Comparison of ENCODE assay signal across 9 mouse cellular contexts in genomic region chr8:125568851-125569532, GRCm38 (mm10). TPM values are rescaled to one million over a fixed set of nuclear protein-coding genes. Genes with fewer than 3 reads are reported as not detected.
DNase-seq lines count a peak whose midpoint lies in the region; ATAC-seq and TF ChIP-seq lines count a peak whose summit lies in the region.
"Had no signal": no experiment of that assay in that cellular context is flagged by ENCODE, and none has a peak within 500 bp of the region (broad histone marks: within the 10 kb centered on the region; RNA-seq: fewer than 3 reads in every experiment).

No protein-coding gene starts in this region.

- H3K4me1 ChIP-seq in erythroblast, embryonic 14.5 days (ENCODE audit: control insufficient read depth): peaks cover 19% of the 10 kb centered on the region
- peaks cover 5% of the 10 kb centered on the region; the same call in 1 of the 2 replicates for H3K4me1 ChIP-seq in cerebellum, adult 2 months (ENCODE audit: control insufficient read depth, insufficient read depth, low read length)
- peaks cover 9% of the 10 kb centered on the region; the same call in 1 of the 2 replicates for H3K4me1 ChIP-seq in hindbrain, postnatal 0 days (ENCODE audit: insufficient read depth, low read length)

- no peak for ATAC-seq in erythroblast, adult 5-6 weeks (replicated peaks; ENCODE audit: low FRiP score, poor library complexity, severe bottlenecking)
- no peak; the same call in 1 of the 2 replicates for ATAC-seq in hindbrain, postnatal 0 days
- ATAC-seq in megakaryocyte, adult 5-6 weeks (ENCODE audit: poor library complexity, severe bottlenecking): 0 out of 2 replicates have a peak, but pooled peaks have one; percentile 11

- TF ChIP-seq POLR2A in cerebellum, adult 2 months (IDR thresholded peaks at IDR 0.05; ENCODE audit: borderline replicate concordance, insufficient read depth, low read length): no peak; the same call in 1 of the 2 replicates

- peak overlapping the region; percentile 62 for H3K27ac ChIP-seq in cerebellum, adult 2 months (ENCODE audit: insufficient read depth, low read length)
- peak overlapping the region; percentile 80 for H3K27ac ChIP-seq in hindbrain, postnatal 0 days

- H3K9ac ChIP-seq in hindbrain, postnatal 0 days (replicated peaks; ENCODE audit: low read length): peak overlapping the region; percentile 84

- under 1% methylated on average over 39 of the region's 39 CpGs for WGBS in cerebellum, adult 2 months
- under 1% methylated on average over 39 of the region's 39 CpGs for WGBS in hindbrain, postnatal 0 days

- TF ChIP-seq CTCF in cerebellum, adult 2 months (IDR thresholded peaks at IDR 0.05; ENCODE audit: borderline replicate concordance, insufficient read depth, low read depth, low read length): peak; percentile 36; the same call in 1 of the 2 replicates
- TF ChIP-seq CTCF in hindbrain, postnatal 0 days (IDR thresholded peaks at IDR 0.05; ENCODE audit: low read depth): peak; percentile 70

- peaks cover 45% of the 10 kb centered on the region for H3K27me3 ChIP-seq in erythroblast, embryonic 14.5 days (ENCODE audit: control insufficient read depth)
- no peaks in the 10 kb centered on the region for H3K27me3 ChIP-seq in cerebellum, adult 2 months (ENCODE audit: control insufficient read depth, insufficient read depth, low read length)
- no peaks in the 10 kb centered on the region for H3K27me3 ChIP-seq in hindbrain, postnatal 0 days (ENCODE audit: insufficient read depth, low read length)

- intact Hi-C loops in left cerebral cortex, postnatal 10 days (cut with DNase I): loop anchor here (5.0 to 10.0 kb wide), 6 partner anchors 92 to 494 kb away; no protein-coding TSS in a partner anchor

- H3K36me3 ChIP-seq in erythroblast, embryonic 14.5 days (ENCODE audit: control insufficient read depth): no peaks in the 10 kb centered on the region
- H3K36me3 ChIP-seq in hindbrain, postnatal 0 days (ENCODE audit: insufficient read depth, low read length): no peaks in the 10 kb centered on the region

- H3K4me2 ChIP-seq in hindbrain, postnatal 0 days (ENCODE audit: low read depth, low read length): peak overlapping the region; percentile 87

- peak overlapping the region; percentile 57 for H3K4me3 ChIP-seq in erythroblast, embryonic 14.5 days (replicated peaks)
- H3K4me3 ChIP-seq in cerebellum, adult 2 months (replicated peaks; ENCODE audit: insufficient read depth, low read depth, low read length): peak overlapping the region; percentile 99
- H3K4me3 ChIP-seq in hindbrain, postnatal 0 days (ENCODE audit: low read length): peak overlapping the region; percentile 85

- peak in 1 of 2 experiments; percentile 79 for DNase-seq in cerebellum, adult 2 months
- DNase-seq in frontal cortex, adult 2 months (ENCODE audit: extremely low spot score in 1 of 2, low spot score in 1 of 2): peak; percentile 47 to 79
- peak; percentile 89 for DNase-seq in hindbrain, postnatal 0 days (ENCODE audit: low spot score)
- peak; percentile 62 to 73 for DNase-seq in left cerebral cortex, postnatal 10 days (ENCODE audit: extremely low spot score in 1 of 2, low spot score in 2 of 2)
- peak; percentile 27 for DNase-seq in right cerebral cortex, postnatal 25 days

- H3K9me3 ChIP-seq in erythroblast, embryonic 14.5 days (ENCODE audit: control insufficient read depth, low read length): peaks cover 2% of the 10 kb centered on the region; the same call in 1 of the 2 replicates
- H3K9me3 ChIP-seq in hindbrain, postnatal 0 days (ENCODE audit: low read length): no peaks in the 10 kb centered on the region

RNA-seq across cellular contexts. Expression of gene Sipa1l2, which starts 0.6 kb away (rescaled TPM):
- 0.01 and 0.02 TPM in 2 replicates for polyA plus RNA-seq in erythroblast, embryonic 14.5 days (2012)
- total RNA-seq in erythroblast, adult 5-6 weeks (2015; ENCODE audit: low replicate concordance): 0.38 and 1.9 TPM in 2 replicates
- total RNA-seq in erythroblast, adult 5-6 weeks (2017; ENCODE audit: low replicate concordance): 1.2 and 2.6 TPM in 2 replicates
- polyA plus RNA-seq in cerebellum, adult 2 months (2012; rRNA removed): 33.3 and 35.6 TPM in 2 replicates
- polyA plus RNA-seq in frontal cortex, adult 2 months (2012; rRNA removed): 26.7 and 29.7 TPM in 2 replicates
- total RNA-seq in hindbrain, postnatal 0 days (2014; rRNA removed): 62.2 and 62.8 TPM in 2 replicates
- 11.5 and 12.2 TPM in 2 replicates for polyA plus RNA-seq in hindbrain, postnatal 0 days (2015; fragmentation: Nextera tagmentation; extraction: Ambion mirVana)
- 10 to 100 TPM; 36.6 to 38.6 TPM for total RNA-seq in left cerebral cortex, postnatal 10 days (2021)
- 5.2 and 7.4 TPM in 2 replicates for total RNA-seq in megakaryocyte, adult 5-6 weeks (2015)
- total RNA-seq in megakaryocyte, adult 5-6 weeks (2017): 10.9 and 11.6 TPM in 2 replicates
- total RNA-seq: MEL had no signal
